Comparison of ENCODE assay signal across 8 mouse cellular contexts in the genomic region with DNA sequence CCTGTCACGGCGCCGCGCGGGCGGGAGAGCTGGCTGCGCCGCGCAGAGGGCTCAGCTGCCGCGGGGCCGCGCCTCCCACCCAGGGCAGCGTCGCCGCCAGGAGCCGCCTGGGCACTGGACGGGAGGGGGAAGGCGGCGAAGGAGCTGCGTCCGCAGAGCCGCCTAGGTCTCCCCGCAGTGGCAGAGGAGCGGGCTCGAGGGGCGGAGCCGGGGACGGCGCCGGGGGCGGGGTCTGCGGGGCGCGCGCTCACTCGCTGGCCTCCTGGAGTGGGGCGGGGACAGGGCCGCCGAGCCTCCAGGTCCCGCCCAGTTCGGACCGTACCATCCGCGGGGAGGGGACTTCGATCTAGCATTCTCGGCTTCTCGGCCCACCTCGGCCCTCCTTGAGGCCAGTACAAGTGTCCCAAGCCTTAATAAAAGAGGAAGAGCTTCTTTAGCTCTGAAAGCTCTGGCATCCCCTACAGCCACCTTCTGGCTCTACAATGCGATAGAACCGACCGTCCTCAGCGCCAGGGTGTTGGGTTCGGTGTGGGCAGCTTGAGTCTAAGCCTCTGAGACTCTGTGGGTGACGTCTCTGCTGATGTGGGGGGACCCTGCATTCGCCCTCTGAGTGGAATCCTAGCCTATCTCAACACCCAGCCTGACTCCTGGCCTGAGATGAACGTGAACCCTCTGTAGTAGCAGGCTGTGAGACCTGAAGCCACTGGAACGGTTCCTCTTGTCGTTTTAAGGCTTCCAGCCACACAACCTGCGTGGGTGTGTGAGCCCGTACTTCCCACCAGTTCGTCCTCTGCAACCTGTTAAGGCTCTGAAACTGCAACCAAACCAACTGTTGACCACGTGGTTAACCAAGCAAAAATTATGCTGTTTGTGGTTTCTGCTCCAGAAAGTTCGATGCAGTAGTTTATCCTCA. TPM values are rescaled to one million over a fixed set of nuclear protein-coding genes. Genes with fewer than 3 reads are reported as not detected.
DNase-seq lines count a peak whose midpoint lies in the region; ATAC-seq and TF ChIP-seq lines count a peak whose summit lies in the region.

A gene (minus strand): TSS at position 182 of the 913 bp plus-strand sequence.

- CTCF ChIA-PET in Patski (lab: Charles Lee) = no interaction called here

- DNase-seq in Patski (ENCODE audit: low read depth, low spot score) = peak; percentile 37
- DNase-seq in cerebellum, postnatal 14 days = peak; percentile 99 to 100
- peak; percentile 95 to 98 for DNase-seq in frontal cortex, postnatal 14 days (ENCODE audit: low spot score in 2 of 2)
- peak; percentile 98 for DNase-seq in layer of hippocampus, postnatal 14 days (ENCODE audit: low spot score in 2 of 2)
- DNase-seq in lung, postnatal 10 days = peak; percentile 99
- DNase-seq in ovary, postnatal 14 days (ENCODE audit: low spot score) = peak; percentile 98
- peak; percentile 97 to 99 for DNase-seq in thymus, postnatal 10 days (ENCODE audit: low spot score in 2 of 2)

- ATAC-seq in Patski = peak; percentile 85
- peak; percentile 93 for ATAC-seq in hindbrain, embryonic 13.5 days (ENCODE audit: low FRiP score)

- no peak for TF ChIP-seq CTCF in Patski (IDR thresholded peaks at IDR 0.05)

- H3K36me3 ChIP-seq in hindbrain, embryonic 13.5 days = no peaks in the 10 kb centered on the region

- peaks cover 54% of the 10 kb centered on the region for H3K4me1 ChIP-seq in hindbrain, embryonic 13.5 days (replicated peaks)

- H3K9me3 ChIP-seq in hindbrain, embryonic 13.5 days = no peaks in the 10 kb centered on the region

- WGBS in hindbrain, embryonic 13.5 days = under 1% methylated on average over 50 of the region's 64 CpGs

- H3K27ac ChIP-seq in hindbrain, embryonic 13.5 days = peak within 1 kb of the TSS; percentile 94

- POLR2A ChIA-PET in Patski (lab: Charles Lee) = no interaction called here

- peak within 1 kb of the TSS; percentile 89 for H3K9ac ChIP-seq in hindbrain, embryonic 13.5 days

- no peaks in the 10 kb centered on the region for H3K27me3 ChIP-seq in Patski
- H3K27me3 ChIP-seq in hindbrain, embryonic 13.5 days = no peaks in the 10 kb centered on the region

- in situ Hi-C loops in Patski (cut with MboI; ENCODE audit: low pct_unique_long_range_greater_than_20kb) = no loop called here

- H3K4me2 ChIP-seq in hindbrain, embryonic 13.5 days = peak within 1 kb of the TSS; percentile 78

- H3K4me3 ChIP-seq in hindbrain, embryonic 13.5 days = peak within 1 kb of the TSS; percentile 89

RNA-seq across cellular contexts. Expression of the gene that starts here (rescaled TPM):
- 1.8 TPM for polyA plus RNA-seq in Patski (2021)
- 43.8 and 44.7 TPM in 2 replicates for polyA plus RNA-seq in hindbrain, embryonic 13.5 days (2015; fragmentation: Nextera tagmentation; extraction: Ambion mirVana)
- total RNA-seq in layer of hippocampus, postnatal 14 days (2021) = 100 to 1,000 TPM; 141 to 150 TPM

Comparison
In these comparisons a context has a peak if more than half of its experiments do, and no peak if none do; other contexts are left out.
1. Peak in every context shown above with its lines: DNase-seq, ATAC-seq, H3K4me3 ChIP-seq and H3K27ac ChIP-seq.
2. RNA of the gene that starts here (polyA plus RNA-seq): 43.8 to 44.7 TPM in hindbrain, embryonic 13.5 days; 1.8 TPM in Patski (single experiment); every median in the first group is over 10 times any median in the second.
3. DNase-seq: peak in every context shown above with its lines; median percentile 100 in cerebellum, postnatal 14 days; 99 in lung, postnatal 10 days; 98 in layer of hippocampus, postnatal 14 days; 98 in ovary, postnatal 14 days; 98 in thymus, postnatal 10 days; 96 in frontal cortex, postnatal 14 days; 37 in Patski.